Mouse (Mus musculus) thymus, postnatal 4 days (tissue): ENCODE results near the gene Usp1.
"Not testable (repeated sequence)": the region's sequence is repeated elsewhere in the genome, so short reads cannot be mapped to it uniquely, and the experiment has no call there.

Source experiments
- DNase-seq: peaks from one replicate; pipeline ENCODE4 v3.0.0; 2021

Usp1 gene

GRCm38 (mm10) chr4:98923568-98924070, at the start of gene Usp1:
Gene Usp1, plus strand, starts transcription at chr4:98923810.
- peak; percentile 87 for DNase-seq

GRCm38 (mm10) chr4:98882706-98883105, 40.9 kb upstream of the Usp1 start:
- DNase-seq = no peak

- no peak for DNase-seq
These were observed 37.2 kb upstream of the Usp1 start for GRCm38 (mm10) chr4:98886377-98886776.

GRCm38 (mm10) chr4:98887148-98887547, 36.5 kb upstream of the Usp1 start:
- DNase-seq = peak; percentile 30

- no peak for DNase-seq
These were observed 13.4 kb upstream of the Usp1 start for GRCm38 (mm10) chr4:98910246-98910645.

GRCm38 (mm10) chr4:98917724-98918123, 5.9 kb upstream of the Usp1 start:
- DNase-seq = no peak

GRCm38 (mm10) chr4:98918204-98918603, 5.4 kb upstream of the Usp1 start:
- no peak for DNase-seq

GRCm38 (mm10) chr4:98920896-98921295, 2.7 kb upstream of the Usp1 start:
- no peak for DNase-seq

- no peak for DNase-seq
These were observed 1.5 kb upstream of the Usp1 start for GRCm38 (mm10) chr4:98922061-98922642.

- peak; percentile 92 for DNase-seq
These were observed 705 bp upstream of the Usp1 start for GRCm38 (mm10) chr4:98922643-98923567.

GRCm38 (mm10) chr4:98924071-98924905, 678 bp downstream of the Usp1 start:
- DNase-seq = peak; percentile 25

GRCm38 (mm10) chr4:98924906-98925178, 1.2 kb downstream of the Usp1 start:
- DNase-seq = no peak

- peak; percentile 14 for DNase-seq
These were observed 1.7 kb downstream of the Usp1 start for GRCm38 (mm10) chr4:98925250-98925781.

GRCm38 (mm10) chr4:98936036-98936435, 12.4 kb downstream of the Usp1 start:
- no peak for DNase-seq

GRCm38 (mm10) chr4:98938210-98938609, 14.6 kb downstream of the Usp1 start:
- peak; percentile 25 for DNase-seq

GRCm38 (mm10) chr4:98950563-98950962, 27.0 kb downstream of the Usp1 start:
- DNase-seq = no peak

- DNase-seq = no peak
These were observed 32.4 kb downstream of the Usp1 start for GRCm38 (mm10) chr4:98955986-98956385.

GRCm38 (mm10) chr4:98960243-98960642, 36.6 kb downstream of the Usp1 start:
- DNase-seq = no peak

- no peak for DNase-seq
These were observed 46.3 kb downstream of the Usp1 start for GRCm38 (mm10) chr4:98969946-98970345.

- no peak for DNase-seq
These were observed 52.1 kb downstream of the Usp1 start for GRCm38 (mm10) chr4:98975741-98976140.

GRCm38 (mm10) chr4:98978288-98978687, 54.7 kb downstream of the Usp1 start:
- DNase-seq = not testable (repeated sequence)

GRCm38 (mm10) chr4:98978693-98979092, 55.1 kb downstream of the Usp1 start:
- no peak for DNase-seq

- DNase-seq = not testable (repeated sequence)
These were observed 56.4 kb downstream of the Usp1 start for GRCm38 (mm10) chr4:98979976-98980375.
